Mouse (Mus musculus): ENCODE results near the gene Pkd1l3. TPM values are rescaled to one million over a fixed set of nuclear protein-coding genes. Genes with fewer than 3 reads are reported as not detected.
A peak's percentile ranks its signal among the peaks of the same experiment; 100 is the strongest.

Pkd1l3 gene
- 0.11 and 0.45 TPM in 2 replicates for polyA plus RNA-seq (2016; fragmentation: Nextera tagmentation; extraction: Ambion mirVana)

GRCm38 (mm10) chr8:109614243-109615210 lies at the start of gene Pkd1l3:
Gene Pkd1l3, plus strand, starts transcription at chr8:109614517.
- Histone ChIP-seq H3K27ac (replicated peaks) (no peak within 1 kb of the TSS), H3K9me3 (peaks cover 3% of the 10 kb centered on the region; the same call in 1 of the 2 replicates), H3K9ac (replicated peaks) (no peak within 1 kb of the TSS), H3K27me3 (no peaks in the 10 kb centered on the region), H3K4me1 (no peaks in the 10 kb centered on the region), H3K36me3 (no peaks in the 10 kb centered on the region), H3K4me3 (no peak within 1 kb of the TSS), H3K4me2 (replicated peaks) (no peak within 1 kb of the TSS)
- no peak for ATAC-seq (ENCODE audit: low FRiP score, low read depth)
- WGBS: 63% methylated on average over 27 of the region's 27 CpGs

- 5% methylated on average over 10 of the region's 10 CpGs for WGBS
- peak overlapping the region; percentile 90; the same call in 1 of the 2 replicates for H3K27ac ChIP-seq (replicated peaks)
These were observed 49.6 kb upstream of the Pkd1l3 start for GRCm38 (mm10) chr8:109564766-109565165.

GRCm38 (mm10) chr8:109565498-109566333 lies 48.6 kb upstream of the Pkd1l3 start, which contains the start of the genes Dhx38 and Txnl4b:
Gene Dhx38, minus strand, starts transcription at chr8:109565861.
Gene Txnl4b, plus strand, starts transcription at chr8:109565892.
- peaks cover 18% of the 10 kb centered on the region for H3K4me1 ChIP-seq
- H3K9me3 ChIP-seq: no peaks in the 10 kb centered on the region
- peak within 1 kb of the TSS; percentile 81 for H3K4me2 ChIP-seq (replicated peaks)
- ATAC-seq (ENCODE audit: low FRiP score, low read depth): peak; percentile 99
- peak within 1 kb of the TSS; percentile 89 for H3K9ac ChIP-seq (replicated peaks)
- peak within 1 kb of the TSS; percentile 87 for H3K4me3 ChIP-seq
- no peaks in the 10 kb centered on the region for H3K27me3 ChIP-seq
- peak within 1 kb of the TSS; percentile 90 for H3K27ac ChIP-seq (replicated peaks)
- under 1% methylated on average over 52 of the region's 52 CpGs for WGBS
- H3K36me3 ChIP-seq: peaks cover 34% of the 10 kb centered on the region

More at GRCm38 (mm10) chr8:109564766-109565165, 49.6 kb upstream of the Pkd1l3 start:
- peaks cover 34% of the 10 kb centered on the region for H3K36me3 ChIP-seq
- H3K4me1 ChIP-seq: peaks cover 18% of the 10 kb centered on the region
- peak overlapping the region; percentile 87 for H3K4me3 ChIP-seq
- H3K9me3 ChIP-seq: no peaks in the 10 kb centered on the region
- peak overlapping the region; percentile 81 for H3K4me2 ChIP-seq (replicated peaks)
- no peak for ATAC-seq (ENCODE audit: low FRiP score, low read depth)
- H3K27me3 ChIP-seq: no peaks in the 10 kb centered on the region
- H3K9ac ChIP-seq (replicated peaks): peak overlapping the region; percentile 89

- Histone ChIP-seq H3K9ac (replicated peaks) (no peak overlapping the region), H3K36me3 (peaks cover 33% of the 10 kb centered on the region), H3K9me3 (no peaks in the 10 kb centered on the region), H3K27ac (replicated peaks) (no peak overlapping the region), H3K4me3 (no peak overlapping the region), H3K4me1 (peaks cover 8% of the 10 kb centered on the region), H3K27me3 (no peaks in the 10 kb centered on the region), H3K4me2 (replicated peaks) (no peak overlapping the region)
- 89% methylated on average over 12 of the region's 12 CpGs for whole genome bisulfite sequencing
- no peak for ATAC-seq (ENCODE audit: low FRiP score, low read depth)
These were observed 43.2 kb upstream of the Pkd1l3 start for GRCm38 (mm10) chr8:109571139-109571538.

- H3K4me3 ChIP-seq: no peak overlapping the region
- 76% methylated on average over 4 of the region's 4 CpGs for WGBS
- peaks cover 18% of the 10 kb centered on the region for H3K36me3 ChIP-seq
- no peak overlapping the region for H3K4me2 ChIP-seq (replicated peaks)
- H3K27ac ChIP-seq (replicated peaks): no peak overlapping the region
- H3K9ac ChIP-seq (replicated peaks): no peak overlapping the region
- no peak for ATAC-seq (ENCODE audit: low FRiP score, low read depth)
- H3K27me3 ChIP-seq: no peaks in the 10 kb centered on the region
- H3K9me3 ChIP-seq: no peaks in the 10 kb centered on the region
- H3K4me1 ChIP-seq: no peaks in the 10 kb centered on the region
These were observed 38.0 kb upstream of the Pkd1l3 start for GRCm38 (mm10) chr8:109576311-109576710.

- H3K4me3 ChIP-seq: no peak within 1 kb of the TSS
- no peak within 1 kb of the TSS for H3K27ac ChIP-seq (replicated peaks)
- H3K9ac ChIP-seq (replicated peaks): no peak within 1 kb of the TSS
- no peaks in the 10 kb centered on the region for H3K4me1 ChIP-seq
- H3K4me2 ChIP-seq (replicated peaks): no peak within 1 kb of the TSS
- 73% methylated on average over 8 of the region's 8 CpGs for WGBS
- H3K9me3 ChIP-seq: no peaks in the 10 kb centered on the region
- no peak for ATAC-seq (ENCODE audit: low FRiP score, low read depth)
- H3K27me3 ChIP-seq: no peaks in the 10 kb centered on the region
- H3K36me3 ChIP-seq: no peaks in the 10 kb centered on the region
These were observed 35.4 kb upstream of the Pkd1l3 start, which contains the start of gene Hp for GRCm38 (mm10) chr8:109578900-109579301. Gene Hp, minus strand, starts transcription at chr8:109579172.

GRCm38 (mm10) chr8:109584293-109584692 lies 30.0 kb upstream of the Pkd1l3 start:
- H3K9ac ChIP-seq (replicated peaks): no peak overlapping the region
- no peaks in the 10 kb centered on the region for H3K9me3 ChIP-seq
- ATAC-seq (ENCODE audit: low FRiP score, low read depth): no peak
- no peaks in the 10 kb centered on the region for H3K36me3 ChIP-seq
- H3K27ac ChIP-seq (replicated peaks): no peak overlapping the region
- no peak overlapping the region for H3K4me2 ChIP-seq (replicated peaks)
- 83% methylated on average over 4 of the region's 4 CpGs for WGBS
- no peaks in the 10 kb centered on the region for H3K4me1 ChIP-seq
- no peaks in the 10 kb centered on the region for H3K27me3 ChIP-seq
- H3K4me3 ChIP-seq: no peak overlapping the region

GRCm38 (mm10) chr8:109584830-109585229 lies 29.5 kb upstream of the Pkd1l3 start:
- Histone ChIP-seq H3K4me2 (replicated peaks) (no peak overlapping the region), H3K36me3 (no peaks in the 10 kb centered on the region), H3K27me3 (no peaks in the 10 kb centered on the region), H3K27ac (replicated peaks) (no peak overlapping the region), H3K4me3 (no peak overlapping the region), H3K9ac (replicated peaks) (no peak overlapping the region), H3K9me3 (no peaks in the 10 kb centered on the region), H3K4me1 (no peaks in the 10 kb centered on the region)
- 77% methylated on average over 3 of the region's 3 CpGs for WGBS
- ATAC-seq (ENCODE audit: low FRiP score, low read depth): no peak

- Histone ChIP-seq H3K9me3 (no peaks in the 10 kb centered on the region), H3K4me2 (replicated peaks) (no peak overlapping the region), H3K27ac (replicated peaks) (no peak overlapping the region), H3K9ac (replicated peaks) (no peak overlapping the region), H3K4me3 (no peak overlapping the region), H3K27me3 (no peaks in the 10 kb centered on the region), H3K36me3 (no peaks in the 10 kb centered on the region), H3K4me1 (no peaks in the 10 kb centered on the region)
- no peak for ATAC-seq (ENCODE audit: low FRiP score, low read depth)
These were observed 28.7 kb upstream of the Pkd1l3 start for GRCm38 (mm10) chr8:109585652-109586051.

- no peak overlapping the region for H3K9ac ChIP-seq (replicated peaks)
- H3K4me1 ChIP-seq: no peaks in the 10 kb centered on the region
- 0 out of 2 replicates have a peak, but pooled peaks cover 6% of the 10 kb centered on the region for H3K36me3 ChIP-seq
- H3K9me3 ChIP-seq: no peaks in the 10 kb centered on the region
- H3K4me3 ChIP-seq: no peak overlapping the region
- H3K27ac ChIP-seq (replicated peaks): no peak overlapping the region
- no peaks in the 10 kb centered on the region for H3K27me3 ChIP-seq
- 74% methylated on average over 7 of the region's 7 CpGs for WGBS
- H3K4me2 ChIP-seq (replicated peaks): no peak overlapping the region
- no peak for ATAC-seq (ENCODE audit: low FRiP score, low read depth)
These were observed 27.3 kb upstream of the Pkd1l3 start for GRCm38 (mm10) chr8:109586972-109587504.

- no peak overlapping the region for H3K9ac ChIP-seq (replicated peaks)
- H3K4me3 ChIP-seq: no peak overlapping the region
- H3K27ac ChIP-seq (replicated peaks): no peak overlapping the region
- no peaks in the 10 kb centered on the region for H3K9me3 ChIP-seq
- 89% methylated on average over 9 of the region's 9 CpGs for WGBS
- H3K4me1 ChIP-seq: no peaks in the 10 kb centered on the region
- ATAC-seq (ENCODE audit: low FRiP score, low read depth): no peak
- H3K4me2 ChIP-seq (replicated peaks): no peak overlapping the region
- H3K36me3 ChIP-seq: peaks cover 35% of the 10 kb centered on the region
- H3K27me3 ChIP-seq: no peaks in the 10 kb centered on the region
These were observed 23.4 kb upstream of the Pkd1l3 start for GRCm38 (mm10) chr8:109590901-109591300.

Data from midbrain, embryonic 12.5 days (tissue).